Mouse (Mus musculus) myocyte (in vitro differentiated cells): ENCODE measurements around the gene Arpc5. TPM values are rescaled to one million over a fixed set of nuclear protein-coding genes. Genes with fewer than 3 reads are reported as not detected.

Source experiments
- H3K27me3 ChIP-seq: one replicate; pipeline ENCODE4 v1.6.1; 2011; ENCODE audit not compliant: control insufficient read depth, insufficient read depth, insufficient read length
- H3K36me3 ChIP-seq: one replicate; pipeline ENCODE4 v1.6.1; 2011; ENCODE audit not compliant: control insufficient read depth, insufficient read depth
- H3K4me2 ChIP-seq: one replicate; pipeline ENCODE4 v1.6.1; 2011; ENCODE audit warnings: low read depth, control low read depth
- H3K4me3 ChIP-seq: one replicate; pipeline ENCODE4 v1.5.1; 2011; ENCODE audit warnings: mild to moderate bottlenecking, control low read depth, moderate library complexity
- H3K79me2 ChIP-seq: one replicate; pipeline ENCODE4 v1.6.1; 2011; ENCODE audit not compliant: control insufficient read depth, insufficient read depth
- H3ac ChIP-seq: one replicate; pipeline ENCODE4 v1.6.1; 2011; ENCODE audit not compliant: control insufficient read depth, insufficient read length
- CEBPB ChIP-seq: IDR thresholded peaks from 2 replicates; pipeline ENCODE4 v1.6.1; 2011; ENCODE audit warnings: mild to moderate bottlenecking, moderate library complexity; ENCODE audit not compliant: poor library complexity, insufficient read depth, severe bottlenecking
- E2F4 ChIP-seq: IDR thresholded peaks from one replicate; pipeline ENCODE4 v1.6.1; 2011; ENCODE audit warnings: mild to moderate bottlenecking, control low read depth, moderate library complexity; ENCODE audit not compliant: insufficient read depth
- MAX ChIP-seq: IDR thresholded peaks from one replicate; pipeline ENCODE4 v1.6.1; 2011; ENCODE audit warnings: low read depth, mild to moderate bottlenecking, control low read depth
- MYOD1 ChIP-seq, 3 experiments: IDR thresholded peaks; one replicate each; pipeline ENCODE4 v1.6.1; 2011; ENCODE audit warnings: control low read depth in 2 of 3, low read depth in 2 of 3, mild to moderate bottlenecking in 2 of 3, moderate library complexity in 1 of 3; ENCODE audit not compliant: insufficient read length in 2 of 3, control insufficient read depth in 1 of 3
- MYOG ChIP-seq, 3 experiments: IDR thresholded peaks; one replicate each; pipeline ENCODE4 v1.6.1; 2011; ENCODE audit warnings: control low read depth in 2 of 3, low read depth in 2 of 3, mild to moderate bottlenecking in 2 of 3; ENCODE audit not compliant: insufficient read length in 2 of 3, control insufficient read depth in 1 of 3, insufficient read depth in 1 of 3
- POLR2A ChIP-seq: IDR thresholded peaks from one replicate; pipeline ENCODE4 v1.6.1; 2011; ENCODE audit warnings: low read depth, mild to moderate bottlenecking, control low read depth, moderate library complexity; ENCODE audit not compliant: insufficient read length
- POLR2AphosphoS2 ChIP-seq: IDR thresholded peaks from one replicate; pipeline ENCODE4 v1.6.1; 2011; ENCODE audit warnings: low read depth, control low read depth; ENCODE audit not compliant: insufficient read length
- REST ChIP-seq: IDR thresholded peaks from one replicate; pipeline ENCODE4 v1.6.1; 2011; ENCODE audit warnings: mild to moderate bottlenecking, control low read depth, moderate library complexity; ENCODE audit not compliant: insufficient read depth, insufficient read length
- SRF ChIP-seq: IDR thresholded peaks from one replicate; pipeline ENCODE4 v1.6.1; 2011; ENCODE audit warnings: low read depth; ENCODE audit not compliant: control insufficient read depth, insufficient read length
- TCF12 ChIP-seq: IDR thresholded peaks from one replicate; pipeline ENCODE4 v1.6.1; 2011; ENCODE audit warnings: mild to moderate bottlenecking, control low read depth; ENCODE audit not compliant: poor library complexity, insufficient read depth, severe bottlenecking
- TCF3 ChIP-seq: IDR thresholded peaks from one replicate; pipeline ENCODE4 v1.6.1; 2011; ENCODE audit warnings: low read depth, control low read depth; ENCODE audit not compliant: insufficient read length
- USF1 ChIP-seq: IDR thresholded peaks from one replicate; pipeline ENCODE4 v1.6.1; 2011; ENCODE audit warnings: low read depth, mild to moderate bottlenecking, control low read depth, moderate library complexity
- polyA plus RNA-seq: library from polyadenylated mRNA; unstranded; fragments of >200 nt; fragmentation: generic; extraction: Trizol; gene quantifications from one replicate; pipeline ENCODE4 v1.2.1, GENCODE M21; 2012; ENCODE audit warnings: missing spikeins

The Arpc5 gene
- polyA plus RNA-seq, 1 experiment: 44.7 TPM

GRCm38 (mm10) chr1:152804907-152805306 lies 38.6 kb downstream of the Arpc5 start:
- H3K27me3 ChIP-seq: peaks cover 10% of the 10 kb centered on the region
- H3K36me3 ChIP-seq: no peaks in the 10 kb centered on the region
- no peak overlapping the region for H3K4me2 ChIP-seq
- no peak overlapping the region for H3ac ChIP-seq
- no peak for TF ChIP-seq REST
- TF ChIP-seq TCF3: no peak
- no peak for TF ChIP-seq MAX
- TF ChIP-seq SRF: no peak
- no peak for TF ChIP-seq POLR2AphosphoS2
- no peak overlapping the region for H3K4me3 ChIP-seq
- no peaks in the 10 kb centered on the region for H3K79me2 ChIP-seq

- Histone ChIP-seq H3K36me3 (no peaks in the 10 kb centered on the region), H3K4me3 (no peak overlapping the region), H3K27me3 (peaks cover 10% of the 10 kb centered on the region), H3K4me2 (no peak overlapping the region), H3ac (no peak overlapping the region), H3K79me2 (no peaks in the 10 kb centered on the region)
- TF ChIP-seq MAX (no peak), TCF12 (no peak), MYOG (IDR thresholded peaks at IDR 0.05; ENCODE audit: control insufficient read depth in 1 of 3, insufficient read depth in 1 of 3, insufficient read length in 2 of 3, low read depth in 2 of 3) (no peak), CEBPB (no peak), REST (no peak), E2F4 (no peak), SRF (no peak), USF1 (no peak), POLR2A (no peak), POLR2AphosphoS2 (no peak), MYOD1 (IDR thresholded peaks at IDR 0.05; ENCODE audit: control insufficient read depth in 1 of 3, insufficient read length in 2 of 3, low read depth in 2 of 3) (no peak), TCF3 (no peak)
Observed at GRCm38 (mm10) chr1:152807619-152808391, 41.5 kb downstream of the Arpc5 start.

- no peak overlapping the region for H3K4me3 ChIP-seq
- H3K4me2 ChIP-seq: no peak overlapping the region
- TF ChIP-seq REST: no peak
- TF ChIP-seq POLR2A: no peak
- TF ChIP-seq TCF3: no peak
- no peak for TF ChIP-seq SRF
- no peak for TF ChIP-seq POLR2AphosphoS2
- no peak for TF ChIP-seq MAX
- TF ChIP-seq MYOG (IDR thresholded peaks at IDR 0.05; ENCODE audit: control insufficient read depth in 1 of 3, insufficient read depth in 1 of 3, insufficient read length in 2 of 3, low read depth in 2 of 3): no peak
- no peak for TF ChIP-seq MYOD1 (IDR thresholded peaks at IDR 0.05; ENCODE audit: control insufficient read depth in 1 of 3, insufficient read length in 2 of 3, low read depth in 2 of 3)
- no peak for TF ChIP-seq E2F4
- no peak for TF ChIP-seq CEBPB
- TF ChIP-seq USF1: no peak
- no peak for TF ChIP-seq TCF12
- no peaks in the 10 kb centered on the region for H3K36me3 ChIP-seq
- peaks cover 10% of the 10 kb centered on the region for H3K27me3 ChIP-seq
- H3K79me2 ChIP-seq: no peaks in the 10 kb centered on the region
- no peak overlapping the region for H3ac ChIP-seq
Observed at GRCm38 (mm10) chr1:152808392-152808680, 42.0 kb downstream of the Arpc5 start.

- no peak for TF ChIP-seq SRF
- TF ChIP-seq TCF3: no peak
- TF ChIP-seq CEBPB: no peak
- no peak for TF ChIP-seq POLR2AphosphoS2
- no peak for TF ChIP-seq MAX
- TF ChIP-seq E2F4: no peak
- no peak for TF ChIP-seq MYOD1 (IDR thresholded peaks at IDR 0.05; ENCODE audit: control insufficient read depth in 1 of 3, insufficient read length in 2 of 3, low read depth in 2 of 3)
- no peak for TF ChIP-seq MYOG (IDR thresholded peaks at IDR 0.05; ENCODE audit: control insufficient read depth in 1 of 3, insufficient read depth in 1 of 3, insufficient read length in 2 of 3, low read depth in 2 of 3)
- TF ChIP-seq REST: no peak
- TF ChIP-seq USF1: no peak
- no peak overlapping the region for H3K4me3 ChIP-seq
Observed at GRCm38 (mm10) chr1:152809541-152810252, 43.4 kb downstream of the Arpc5 start.

More at GRCm38 (mm10) chr1:152809541-152810252, 43.4 kb downstream of the Arpc5 start:
- Histone ChIP-seq H3ac (no peak overlapping the region), H3K4me2 (no peak overlapping the region), H3K36me3 (no peaks in the 10 kb centered on the region), H3K79me2 (no peaks in the 10 kb centered on the region), H3K27me3 (peaks cover 7% of the 10 kb centered on the region)
